Mouse (Mus musculus) regulatory T cell (primary cell): ENCODE measurements at regions not wholly inside any gene's neighbourhood (a gene's known extent, or its start where the extent isn't known, plus 50 kb on each side); places are given as distances from the start of the nearest gene placed in this dataset.
"Not testable (repeated sequence)": the region's sequence is repeated elsewhere in the genome, so short reads cannot be mapped to it uniquely, and the experiment has no call there.

Experiments
- in situ Hi-C: fragments of 300-600 bp; cut with MboI, MseI; formaldehyde crosslinking; loops from one replicate; pipeline ENCODE4 v1.15.1; 2025; ENCODE audit warnings: high pct_unique_total_duplicates

DNA sequence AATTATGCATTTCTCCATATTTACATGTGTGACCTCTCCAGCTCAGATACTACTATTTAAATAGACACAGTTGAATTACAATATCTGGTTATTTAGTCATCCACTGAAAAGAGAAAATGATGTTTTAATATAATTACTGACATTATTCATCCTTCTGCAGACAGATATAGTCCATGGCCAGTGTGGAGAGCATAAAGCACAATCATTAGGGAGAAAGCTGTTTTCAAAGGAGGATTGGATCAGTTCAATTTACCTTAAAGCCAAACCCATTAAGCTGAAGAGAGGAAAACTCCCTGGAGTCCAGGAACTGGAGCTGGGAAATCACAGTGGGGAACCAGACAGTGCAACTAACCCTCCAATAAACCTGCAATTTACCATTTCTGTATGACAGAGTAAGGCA is 339.8 kb upstream of the Rgs17 start:
- in situ Hi-C loops, result no loop called here

GRCm38 (mm10) chr10:6265662-6266061 is 343.5 kb upstream of the Rgs17 start:
- in situ Hi-C loops, result no loop called here

- in situ Hi-C loops, result no loop called here
Measured at GRCm38 (mm10) chr10:6291388-6291787, 369.2 kb upstream of the Rgs17 start.

- in situ Hi-C loops, result no loop called here
Measured at GRCm38 (mm10) chr10:6296621-6297020, 374.4 kb upstream of the Rgs17 start.

GRCm38 (mm10) chr10:6297796-6298195 is 375.6 kb upstream of the Rgs17 start:
- in situ Hi-C loops, result no loop called here

GRCm38 (mm10) chr10:6298682-6299081 is 376.5 kb upstream of the Rgs17 start:
- in situ Hi-C loops, result no loop called here

DNA sequence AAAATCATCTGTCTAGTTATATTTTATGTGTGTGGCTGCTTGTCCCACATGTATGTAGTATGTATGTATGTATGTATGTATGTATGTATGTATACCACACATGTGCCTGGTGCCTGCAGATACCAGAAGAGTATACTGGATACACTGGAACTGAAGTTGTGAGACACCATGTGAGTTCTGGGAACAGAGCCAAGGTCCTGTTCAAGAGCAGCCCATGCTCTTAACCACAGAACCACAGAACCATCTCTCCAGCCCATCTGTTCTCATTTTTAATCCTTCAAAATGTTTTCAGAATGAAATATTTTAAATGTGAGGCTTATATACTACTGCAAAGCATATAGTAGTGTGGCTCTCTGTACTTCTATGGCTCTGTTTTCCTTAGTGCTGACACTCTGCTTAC is 379.3 kb upstream of the Rgs17 start:
- in situ Hi-C loops, result no loop called here

DNA sequence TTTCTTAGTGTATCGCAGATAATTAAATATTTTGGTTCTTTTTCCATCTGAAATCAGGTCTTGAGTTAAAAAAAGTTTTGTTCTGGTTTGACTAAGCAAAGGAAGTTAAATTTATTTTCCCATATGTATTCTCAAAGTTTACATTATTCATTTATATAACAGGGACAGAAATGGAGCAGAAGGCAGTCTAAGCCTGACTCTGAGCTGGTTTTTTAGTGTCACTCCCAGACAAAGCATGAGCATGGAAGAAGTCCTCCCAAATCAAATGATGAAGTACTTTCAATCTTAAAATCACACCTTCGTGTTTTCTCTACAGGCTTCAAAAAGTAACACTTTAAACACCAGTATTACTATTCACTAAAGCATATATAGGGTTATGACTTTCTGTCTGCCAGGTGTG is 387.2 kb upstream of the Rgs17 start:
- in situ Hi-C loops, result no loop called here

DNA sequence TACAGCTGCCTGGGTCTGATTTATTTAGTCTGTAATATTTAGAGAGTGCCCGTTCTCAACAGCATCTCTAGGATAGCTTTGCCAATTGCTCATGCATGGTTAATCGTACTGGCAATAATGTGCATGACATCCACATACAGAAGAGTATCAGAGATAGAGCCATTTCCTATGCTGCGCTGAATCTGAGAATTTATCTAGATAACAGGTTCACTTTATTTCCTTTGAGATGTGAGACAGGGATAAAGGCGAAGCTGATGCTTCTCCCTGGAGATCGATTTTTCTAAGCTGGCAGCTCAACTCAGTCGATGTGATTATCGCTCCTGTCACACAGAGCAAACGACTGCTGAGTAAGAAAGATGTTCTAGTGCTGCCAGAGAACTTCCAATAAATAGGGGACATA is 416.7 kb upstream of the Oprm1 start:
- in situ Hi-C loops, result no loop called here

DNA sequence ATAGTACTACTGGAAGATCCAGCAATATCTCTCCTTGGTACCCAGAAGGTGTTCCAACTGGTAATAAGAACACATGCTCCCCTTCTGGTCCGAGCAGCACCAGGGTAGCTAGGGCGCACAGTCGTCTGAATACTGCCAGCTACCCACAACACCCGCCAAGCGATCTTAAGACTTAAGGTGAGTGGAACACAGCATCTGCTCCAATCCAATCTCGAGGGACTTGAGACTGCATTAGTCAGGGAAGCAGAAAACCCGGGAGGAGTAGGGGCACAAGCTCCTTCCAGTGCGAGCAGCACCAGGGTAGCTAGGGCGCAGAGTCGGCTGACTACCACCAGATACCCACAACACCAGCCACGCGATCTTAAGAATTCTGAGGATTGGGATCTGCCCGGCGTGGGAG is 409.1 kb upstream of the Oprm1 start:
- in situ Hi-C loops, result not testable (repeated sequence)

GRCm38 (mm10) chr10:6366182-6366581 is 392.1 kb upstream of the Oprm1 start:
- in situ Hi-C loops, result no loop called here

- in situ Hi-C loops, result no loop called here
Measured at GRCm38 (mm10) chr10:6371666-6372065, 386.6 kb upstream of the Oprm1 start.

DNA sequence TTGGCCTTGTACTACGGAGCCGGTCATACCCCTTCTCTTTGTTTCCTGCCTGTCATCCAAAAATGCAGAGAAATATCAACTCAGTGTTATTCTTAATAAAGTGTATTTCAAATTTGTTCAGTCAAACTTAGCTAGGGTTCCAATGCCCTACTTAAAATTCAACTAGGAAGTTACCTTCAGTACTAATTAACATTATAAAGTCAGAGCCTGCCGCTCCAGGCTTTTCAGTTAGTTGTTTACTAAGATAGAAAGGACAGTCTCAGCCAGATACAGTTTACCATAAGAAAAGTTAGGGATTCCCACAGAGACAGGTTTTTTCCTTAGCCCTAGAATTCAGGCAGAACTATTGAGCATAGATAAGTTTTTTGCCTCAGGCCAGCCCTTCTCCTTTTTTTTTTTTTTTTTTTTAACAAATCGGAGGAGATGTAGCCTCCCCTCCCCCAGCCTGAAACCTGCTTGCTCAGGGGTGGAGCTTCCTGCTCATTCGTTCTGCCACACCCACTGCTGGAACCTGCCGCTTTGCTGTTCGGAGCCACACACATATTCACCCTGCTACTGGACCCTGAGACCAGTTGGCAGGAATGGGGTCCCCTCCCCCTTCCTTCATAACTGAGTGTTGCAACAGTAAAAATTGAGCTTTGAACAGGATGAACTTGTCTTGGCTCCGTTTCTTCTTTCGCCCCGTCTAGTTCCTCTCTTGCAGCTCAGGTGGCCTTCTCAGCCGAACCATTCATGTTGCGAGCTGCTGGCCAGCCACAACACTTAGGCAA is 340.8 kb upstream of the Oprm1 start:
- in situ Hi-C loops, result not testable (repeated sequence)

DNA sequence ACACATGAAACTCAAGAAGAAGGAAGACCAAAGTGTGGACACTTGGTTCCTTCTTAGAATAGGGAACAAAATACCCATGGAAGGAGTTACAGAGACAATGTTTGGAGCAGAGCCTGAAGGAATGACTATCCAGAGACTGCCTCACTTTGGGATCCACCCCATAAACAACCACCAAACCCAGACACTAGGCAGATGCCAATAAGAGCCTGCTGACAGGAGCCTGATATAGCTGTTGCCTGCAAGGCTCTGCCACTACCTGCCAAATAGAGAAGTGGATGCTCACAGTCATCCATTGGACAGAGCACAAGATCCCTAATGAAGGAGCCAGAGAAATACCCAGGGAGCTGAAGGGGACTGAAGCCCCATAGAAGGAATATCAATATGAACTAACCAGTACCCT is 340.1 kb upstream of the Oprm1 start:
- in situ Hi-C loops, result not testable (repeated sequence)

DNA sequence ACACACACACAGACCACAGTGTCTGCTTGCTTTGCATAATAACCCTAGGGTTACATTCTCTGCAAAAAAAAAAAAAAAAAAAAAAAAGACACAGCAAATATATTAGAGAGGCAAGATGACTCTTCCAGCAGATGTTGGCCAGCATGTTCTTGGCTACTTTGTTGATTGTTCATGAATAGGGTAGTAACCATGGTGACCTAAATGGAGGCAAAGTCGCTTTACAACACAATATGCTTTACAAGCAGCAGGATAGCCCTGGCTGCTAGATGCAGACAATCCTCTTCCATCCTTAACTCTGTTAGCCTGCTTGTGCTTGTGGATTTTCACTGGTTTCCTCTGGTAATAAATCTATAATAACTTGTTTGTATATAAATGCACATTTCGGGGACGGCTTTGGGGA is 292.5 kb upstream of the Oprm1 start:
- in situ Hi-C loops, result loop anchor here (10.0 kb wide), 1 partner anchor 379 kb away; no protein-coding TSS in a partner anchor

- in situ Hi-C loops, result no loop called here
Measured at GRCm38 (mm10) chr10:6480350-6480749, 278.0 kb upstream of the Oprm1 start.

GRCm38 (mm10) chr10:6488605-6489004 is 269.7 kb upstream of the Oprm1 start:
- in situ Hi-C loops, result no loop called here

DNA sequence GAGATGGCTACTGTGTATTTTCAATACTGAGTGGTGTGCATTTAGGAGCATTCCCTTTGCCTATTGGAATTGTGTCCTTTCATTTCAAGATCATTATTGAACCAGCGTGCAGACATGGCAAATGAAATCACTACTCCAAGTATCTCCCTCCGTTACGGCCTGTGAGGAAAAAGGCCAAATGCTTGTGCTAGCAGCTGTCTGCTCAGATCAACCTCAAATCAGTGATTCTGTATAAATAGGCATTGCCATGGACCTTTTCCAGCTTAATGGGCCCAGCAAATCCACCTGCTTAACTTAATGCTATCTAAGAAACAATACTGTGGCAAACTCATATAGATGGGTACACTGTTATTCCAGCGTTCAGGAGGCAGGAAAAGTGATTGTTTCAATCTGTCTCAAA is 265.6 kb upstream of the Oprm1 start:
- in situ Hi-C loops, result no loop called here

DNA sequence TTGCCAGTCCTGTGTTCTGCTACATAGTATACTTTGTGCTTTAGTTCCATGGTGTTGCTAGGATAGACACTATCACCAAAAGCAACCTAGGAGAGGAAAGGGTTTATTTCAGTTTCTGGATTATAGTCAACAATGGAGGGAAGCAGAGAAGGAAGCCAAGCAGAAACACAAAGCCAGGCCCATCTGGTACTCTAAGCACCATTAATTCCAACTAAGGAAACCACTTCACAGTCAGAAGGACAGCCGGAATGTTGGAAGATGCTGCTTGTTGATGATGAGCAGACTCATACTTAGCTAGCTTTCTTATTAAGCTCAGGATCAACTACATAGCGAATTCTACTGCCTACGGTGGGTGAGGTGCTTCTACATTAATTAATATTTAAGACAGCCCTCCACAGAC is 263.2 kb upstream of the Oprm1 start:
- in situ Hi-C loops, result no loop called here

- in situ Hi-C loops, result no loop called here
Measured at GRCm38 (mm10) chr10:6514269-6514668, 244.0 kb upstream of the Oprm1 start.

GRCm38 (mm10) chr10:6562516-6562915 is 195.8 kb upstream of the Oprm1 start:
- in situ Hi-C loops, result no loop called here

- in situ Hi-C loops, result no loop called here
Measured at GRCm38 (mm10) chr10:6578616-6579015, 179.7 kb upstream of the Oprm1 start.

DNA sequence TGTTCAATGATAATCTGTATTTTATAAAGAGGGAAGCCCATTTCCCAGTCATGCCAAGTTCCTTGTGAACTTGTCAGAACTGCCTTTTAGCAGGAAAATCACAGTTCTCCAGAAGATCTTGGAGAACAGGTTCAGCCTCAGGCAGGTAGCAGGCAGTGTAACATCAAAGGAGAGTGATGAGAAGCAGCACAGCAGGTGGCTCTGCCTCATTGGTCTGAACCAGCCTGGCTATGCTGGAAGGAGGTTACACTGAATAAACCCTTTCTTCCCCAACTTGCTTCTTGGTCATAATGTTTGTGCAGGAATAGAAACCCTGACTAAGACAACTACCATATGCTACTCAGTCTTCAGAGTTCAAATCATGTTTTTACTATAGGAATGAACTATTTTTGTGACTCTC is 172.5 kb upstream of the Oprm1 start:
- in situ Hi-C loops, result not testable (repeated sequence)

DNA sequence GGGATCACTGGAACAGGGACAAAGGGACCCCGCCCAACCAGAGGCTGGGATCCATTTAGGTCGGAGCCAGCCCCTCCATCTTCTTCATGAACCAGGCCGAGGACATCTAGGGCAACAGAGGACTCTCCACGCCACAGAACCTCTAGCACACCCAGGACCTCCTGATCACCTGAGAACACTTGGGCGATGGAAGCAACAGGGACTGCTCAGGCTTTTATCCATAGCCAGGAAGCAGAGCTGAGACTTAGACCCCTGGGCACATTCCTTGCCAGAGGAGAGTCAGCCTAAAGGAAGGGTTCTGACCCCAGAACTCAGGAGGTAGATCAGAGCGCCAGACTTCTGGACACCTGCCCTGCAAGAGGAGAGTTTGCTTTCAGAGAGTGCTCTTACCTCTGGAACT is 168.1 kb upstream of the Oprm1 start:
- in situ Hi-C loops, result no loop called here
